24 mouse cellular contexts compared by ENCODE assay signal in genomic region chr13:44243211-44243610, GRCm38 (mm10).
DNase-seq lines count a peak whose midpoint lies in the region; ATAC-seq and TF ChIP-seq lines count a peak whose summit lies in the region.
"Had no signal": no experiment of that assay in that cellular context is flagged by ENCODE, and none has a peak within 500 bp of the region (broad histone marks: within the 10 kb centered on the region; RNA-seq: fewer than 3 reads in every experiment).

No protein-coding gene starts in this region.

- peak; percentile 31 for DNase-seq in kidney, adult 11 months
- peak; percentile 42 to 43 for DNase-seq in kidney, adult 8-10 months
- peak; percentile 27 for DNase-seq in kidney, postnatal 14 days
- no peak for DNase-seq in kidney, postnatal 10 days
- DNase-seq in liver, adult 2 months (ENCODE audit: extremely low read depth, low read depth, low spot score), result peak; percentile 70
- no peak for DNase-seq in liver
- DNase-seq: adrenal gland, adult 2 months; adrenal gland, postnatal 10 days; adrenal gland, postnatal 25 days; cerebellum, adult 11 months; cerebellum, adult 18-20 months; cerebellum, adult 8-10 months; cerebellum, adult 9-11 months; cerebellum, postnatal 14 days; cerebellum, postnatal 36 days; embryo, embryonic 11 days had no signal

- WGBS in kidney, embryonic 16.5 days, result 89% methylated on average over 6 of the region's 6 CpGs
- 89% methylated on average over 6 of the region's 6 CpGs for WGBS in kidney, embryonic 14.5 days
- WGBS in liver, adult 2 months, result 65% methylated on average over 6 of the region's 6 CpGs

- H3K36me3 ChIP-seq in kidney, embryonic 16.5 days (ENCODE audit: insufficient read depth, low read length), result no peaks in the 10 kb centered on the region
- H3K36me3 ChIP-seq in kidney, embryonic 14.5 days (ENCODE audit: control insufficient read depth, insufficient read depth, low read length), result no peaks in the 10 kb centered on the region
- no peaks in the 10 kb centered on the region for H3K36me3 ChIP-seq in liver, adult 2 months (ENCODE audit: control insufficient read depth, insufficient read depth, low read length)
- H3K36me3 ChIP-seq: embryonic facial prominence, embryonic 13.5 days; embryonic facial prominence, embryonic 15.5 days; forebrain, embryonic 10.5 days; forebrain, embryonic 12.5 days had no signal

- no peak for TF ChIP-seq CTCF in liver, adult 2 months (IDR thresholded peaks at IDR 0.05; ENCODE audit: low read depth, low read length)

- TF ChIP-seq POLR2A in liver, adult 2 months (IDR thresholded peaks at IDR 0.05; ENCODE audit: extremely low read depth, insufficient read depth, low read length), result no peak

- ATAC-seq in kidney, embryonic 16.5 days (ENCODE audit: low FRiP score, low TSS enrichment), result no peak
- no peak for ATAC-seq in kidney, embryonic 14.5 days (ENCODE audit: low FRiP score, low TSS enrichment)
- ATAC-seq: forebrain, embryonic 14.5 days had no signal

- H3K27ac ChIP-seq in kidney, embryonic 16.5 days (ENCODE audit: low read length), result no peak overlapping the region
- H3K27ac ChIP-seq in kidney, embryonic 14.5 days (ENCODE audit: low read depth, low read length), result no peak overlapping the region
- no peak overlapping the region for H3K27ac ChIP-seq in liver, adult 2 months (replicated peaks; ENCODE audit: insufficient read depth, low read depth, low read length)
- H3K27ac ChIP-seq: embryonic facial prominence, embryonic 13.5 days; embryonic facial prominence, embryonic 15.5 days; forebrain, embryonic 10.5 days; forebrain, embryonic 12.5 days had no signal

- 0 out of 2 replicates have a peak, but pooled peaks cover 12% of the 10 kb centered on the region for H3K4me1 ChIP-seq in kidney, embryonic 16.5 days (ENCODE audit: insufficient read depth, low read length)
- peaks cover 6% of the 10 kb centered on the region for H3K4me1 ChIP-seq in kidney, embryonic 14.5 days (ENCODE audit: control insufficient read depth, insufficient read depth, low read length)
- H3K4me1 ChIP-seq in liver, adult 2 months (ENCODE audit: control insufficient read depth, insufficient read depth, low read length), result no peaks in the 10 kb centered on the region; the same call in 1 of the 2 replicates

- H3K27me3 ChIP-seq in kidney, embryonic 16.5 days (ENCODE audit: insufficient read depth, low read length), result no peaks in the 10 kb centered on the region
- no peaks in the 10 kb centered on the region for H3K27me3 ChIP-seq in kidney, embryonic 14.5 days (ENCODE audit: control insufficient read depth, insufficient read depth, low read length)
- H3K27me3 ChIP-seq in liver, adult 2 months (ENCODE audit: control insufficient read depth, insufficient read depth, low read length), result no peaks in the 10 kb centered on the region
- H3K27me3 ChIP-seq: embryonic facial prominence, embryonic 13.5 days; embryonic facial prominence, embryonic 15.5 days; forebrain, embryonic 12.5 days had no signal

- no peaks in the 10 kb centered on the region for H3K79me2 ChIP-seq in liver, adult 2 months (ENCODE audit: control insufficient read depth, insufficient read depth, low read length)

- H3K9me3 ChIP-seq in kidney, embryonic 16.5 days (ENCODE audit: low read length), result no peaks in the 10 kb centered on the region
- no peaks in the 10 kb centered on the region for H3K9me3 ChIP-seq in kidney, embryonic 14.5 days (ENCODE audit: control insufficient read depth, low read length)
- H3K9me3 ChIP-seq: embryonic facial prominence, embryonic 13.5 days; embryonic facial prominence, embryonic 15.5 days; forebrain, embryonic 10.5 days; forebrain, embryonic 12.5 days had no signal

- H3K4me2 ChIP-seq in kidney, embryonic 16.5 days (replicated peaks; ENCODE audit: low read depth, low read length), result no peak overlapping the region
- H3K4me2 ChIP-seq in kidney, embryonic 14.5 days (replicated peaks; ENCODE audit: low read depth, low read length), result no peak overlapping the region
- H3K4me2 ChIP-seq: embryonic facial prominence, embryonic 13.5 days; embryonic facial prominence, embryonic 15.5 days; forebrain, embryonic 12.5 days had no signal

- no peak overlapping the region for H3K9ac ChIP-seq in kidney, embryonic 16.5 days (replicated peaks; ENCODE audit: low read length)
- no peak overlapping the region for H3K9ac ChIP-seq in kidney, embryonic 14.5 days (ENCODE audit: low read depth, low read length)
- no peak overlapping the region for H3K9ac ChIP-seq in liver, adult 2 months (ENCODE audit: low read depth, low read length)
- H3K9ac ChIP-seq: embryonic facial prominence, embryonic 13.5 days; embryonic facial prominence, embryonic 15.5 days; forebrain, embryonic 12.5 days had no signal

- no peak overlapping the region for H3K4me3 ChIP-seq in kidney, embryonic 16.5 days (ENCODE audit: low read length)
- H3K4me3 ChIP-seq in kidney, embryonic 14.5 days (ENCODE audit: low read length), result no peak overlapping the region
- H3K4me3 ChIP-seq in liver, adult 2 months (ENCODE audit: insufficient read depth, low read depth, low read length), result no peak overlapping the region
- H3K4me3 ChIP-seq: embryonic facial prominence, embryonic 13.5 days; embryonic facial prominence, embryonic 15.5 days; erythroblast, embryonic 14.5 days; forebrain, embryonic 10.5 days; forebrain, embryonic 12.5 days had no signal

Comparison
In these comparisons a context has a peak if more than half of its experiments do, and no peak if none do; other contexts are left out.
1. DNase-seq: peak in kidney, adult 11 months (single experiment), kidney, adult 8-10 months (2 of 2), kidney, postnatal 14 days (single experiment) and liver, adult 2 months (single experiment); none in kidney, postnatal 10 days (single experiment) and liver (single experiment).